Mouse (Mus musculus) liver, embryonic 15.5 days (tissue): Measurements from ENCODE around the gene Ptgis. TPM values are rescaled to one million over a fixed set of nuclear protein-coding genes. Genes with fewer than 3 reads are reported as not detected.

Experiments used
- ATAC-seq: fragments of 200-750 bp; cut with Nextera tagmentation; 2 replicates; pipeline ENCODE4 v1.8.0; 2017; ENCODE audit warnings: moderate number of reproducible peaks, mild to moderate bottlenecking, moderate library complexity; ENCODE audit not compliant: insufficient read depth
- H3K27ac ChIP-seq: fragments of 300-500 bp; sonication (generic); replicated peaks from 2 replicates; pipeline ENCODE4 v1.5.1; 2015; ENCODE audit warnings: mild to moderate bottlenecking, inconsistent platforms
- H3K27me3 ChIP-seq: fragments of 300-500 bp; sonication (generic); 2 replicates; pipeline ENCODE4 v1.6.1; 2015; ENCODE audit warnings: mild to moderate bottlenecking, inconsistent platforms
- H3K36me3 ChIP-seq: fragments of 300-500 bp; sonication (generic); replicated peaks from 2 replicates; pipeline ENCODE4 v1.6.1; 2015; ENCODE audit warnings: moderate library complexity, mild to moderate bottlenecking, inconsistent platforms
- H3K4me1 ChIP-seq: fragments of 300-500 bp; sonication (generic); replicated peaks from 2 replicates; pipeline ENCODE4 v1.6.1; 2015; ENCODE audit warnings: inconsistent platforms
- H3K4me2 ChIP-seq: fragments of 300-500 bp; sonication (generic); 2 replicates; pipeline ENCODE4 v1.6.1; 2015; ENCODE audit warnings: moderate library complexity, mild to moderate bottlenecking, inconsistent platforms
- H3K4me3 ChIP-seq: fragments of 300-500 bp; sonication (generic); replicated peaks from 2 replicates; pipeline ENCODE4 v1.5.1; 2015; ENCODE audit warnings: mild to moderate bottlenecking, inconsistent platforms
- H3K9ac ChIP-seq: fragments of 300-500 bp; sonication (generic); 2 replicates; pipeline ENCODE4 v1.6.1; 2015; ENCODE audit warnings: moderate library complexity, mild to moderate bottlenecking, inconsistent platforms
- H3K9me3 ChIP-seq: fragments of 300-500 bp; sonication (generic); replicated peaks from 2 replicates; pipeline ENCODE4 v1.6.1; 2016; ENCODE audit warnings: inconsistent platforms
- WGBS: fragments of 180-500 bp; shearing (Covaris S2); methylation state at CpG from one replicate; pipeline ENCODE4 v1.1.7; 2015; ENCODE audit warnings: mixed read lengths; ENCODE audit not compliant: insufficient replicate concordance; 5-methylcytosine and 5-hydroxymethylcytosine counted together
- polyA plus RNA-seq: library from polyadenylated mRNA; unstranded; fragments of >200 nt; fragmentation: Nextera tagmentation; extraction: Ambion mirVana; gene quantifications from 2 replicates; pipeline ENCODE4 v1.2.1, GENCODE M21; 2015

Gene Ptgis
- polyA plus RNA-seq, 1 experiment from 2014 or later, result 1.3 TPM

GRCm38 (mm10) chr2:167173051-167173875, 67.1 kb downstream of the Ptgis start:
- no peak overlapping the region for H3K27ac ChIP-seq
- ATAC-seq, result no peak
- 57% methylated on average over 5 of the region's 5 CpGs for WGBS

GRCm38 (mm10) chr2:167167515-167168212, 72.7 kb downstream of the Ptgis start:
- no peak overlapping the region for H3K27ac ChIP-seq
- H3K9ac ChIP-seq, result no peak overlapping the region
- H3K9me3 ChIP-seq, result no peaks in the 10 kb centered on the region
- H3K36me3 ChIP-seq, result no peaks in the 10 kb centered on the region
- ATAC-seq, result no peak
- H3K4me3 ChIP-seq, result no peak overlapping the region
- WGBS, result 15% methylated on average over 11 of the region's 11 CpGs
- no peak overlapping the region for H3K4me2 ChIP-seq
- H3K4me1 ChIP-seq, result no peaks in the 10 kb centered on the region
- no peaks in the 10 kb centered on the region for H3K27me3 ChIP-seq

More at GRCm38 (mm10) chr2:167173051-167173875, 67.1 kb downstream of the Ptgis start:
- H3K27me3 ChIP-seq, result no peaks in the 10 kb centered on the region
- no peaks in the 10 kb centered on the region for H3K36me3 ChIP-seq
- H3K4me3 ChIP-seq, result no peak overlapping the region
- H3K9me3 ChIP-seq, result no peaks in the 10 kb centered on the region
- no peaks in the 10 kb centered on the region for H3K4me1 ChIP-seq
- H3K4me2 ChIP-seq, result no peak overlapping the region
- H3K9ac ChIP-seq, result no peak overlapping the region

GRCm38 (mm10) chr2:167163600-167163999, 76.8 kb downstream of the Ptgis start:
- Histone ChIP-seq H3K4me3 (no peak overlapping the region), H3K9me3 (no peaks in the 10 kb centered on the region), H3K27me3 (no peaks in the 10 kb centered on the region), H3K4me1 (no peaks in the 10 kb centered on the region), H3K36me3 (no peaks in the 10 kb centered on the region), H3K9ac (no peak overlapping the region), H3K4me2 (no peak overlapping the region), H3K27ac (no peak overlapping the region)
- ATAC-seq, result no peak
- 59% methylated on average over 9 of the region's 9 CpGs for WGBS

- no peak overlapping the region for H3K27ac ChIP-seq
- no peak overlapping the region for H3K9ac ChIP-seq
- no peaks in the 10 kb centered on the region for H3K4me1 ChIP-seq
- H3K36me3 ChIP-seq, result no peaks in the 10 kb centered on the region
- no peak for ATAC-seq
- no peaks in the 10 kb centered on the region for H3K27me3 ChIP-seq
- no peaks in the 10 kb centered on the region for H3K9me3 ChIP-seq
- no peak overlapping the region for H3K4me2 ChIP-seq
- no peak overlapping the region for H3K4me3 ChIP-seq
- WGBS, result 71% methylated on average over 10 of the region's 10 CpGs
Observed at GRCm38 (mm10) chr2:167163134-167163533, 77.3 kb downstream of the Ptgis start.

GRCm38 (mm10) chr2:167162516-167163021, 77.8 kb downstream of the Ptgis start:
- no peak for ATAC-seq
- WGBS, result 67% methylated on average over 10 of the region's 10 CpGs
- H3K4me2 ChIP-seq, result no peak overlapping the region
- H3K9me3 ChIP-seq, result no peaks in the 10 kb centered on the region
- no peaks in the 10 kb centered on the region for H3K4me1 ChIP-seq
- H3K9ac ChIP-seq, result no peak overlapping the region
- H3K27me3 ChIP-seq, result no peaks in the 10 kb centered on the region
- no peak overlapping the region for H3K4me3 ChIP-seq
- H3K36me3 ChIP-seq, result no peaks in the 10 kb centered on the region
- H3K27ac ChIP-seq, result no peak overlapping the region

GRCm38 (mm10) chr2:167159721-167160120, 80.7 kb downstream of the Ptgis start:
- Histone ChIP-seq H3K4me3 (no peak overlapping the region), H3K4me1 (no peaks in the 10 kb centered on the region), H3K9me3 (no peaks in the 10 kb centered on the region), H3K9ac (no peak overlapping the region), H3K4me2 (no peak overlapping the region), H3K36me3 (no peaks in the 10 kb centered on the region), H3K27me3 (peaks cover 5% of the 10 kb centered on the region; the same call in 1 of the 2 replicates), H3K27ac (no peak overlapping the region)
- 69% methylated on average over 4 of the region's 4 CpGs for WGBS
- no peak for ATAC-seq

- no peak overlapping the region for H3K27ac ChIP-seq
- no peak overlapping the region for H3K4me2 ChIP-seq
- no peaks in the 10 kb centered on the region for H3K9me3 ChIP-seq
- no peak overlapping the region for H3K9ac ChIP-seq
- H3K27me3 ChIP-seq, result peaks cover 5% of the 10 kb centered on the region; the same call in 1 of the 2 replicates
- WGBS, result 55% methylated on average over 5 of the region's 5 CpGs
- no peak for ATAC-seq
- no peaks in the 10 kb centered on the region for H3K36me3 ChIP-seq
- H3K4me1 ChIP-seq, result no peaks in the 10 kb centered on the region
- no peak overlapping the region for H3K4me3 ChIP-seq
Observed at GRCm38 (mm10) chr2:167158780-167159179, 81.6 kb downstream of the Ptgis start.

GRCm38 (mm10) chr2:167156118-167156715, 84.2 kb downstream of the Ptgis start:
- 49% methylated on average over 9 of the region's 9 CpGs for WGBS
- no peaks in the 10 kb centered on the region for H3K36me3 ChIP-seq
- H3K4me1 ChIP-seq, result no peaks in the 10 kb centered on the region
- no peak overlapping the region for H3K4me2 ChIP-seq
- no peaks in the 10 kb centered on the region for H3K9me3 ChIP-seq
- no peak overlapping the region for H3K9ac ChIP-seq
- no peak overlapping the region for H3K27ac ChIP-seq
- no peak overlapping the region for H3K4me3 ChIP-seq
- no peak for ATAC-seq
- H3K27me3 ChIP-seq, result peaks cover 5% of the 10 kb centered on the region; the same call in 1 of the 2 replicates

GRCm38 (mm10) chr2:167155541-167155973, 84.8 kb downstream of the Ptgis start:
- Histone ChIP-seq H3K9ac (no peak overlapping the region), H3K27ac (no peak overlapping the region), H3K4me2 (no peak overlapping the region), H3K36me3 (no peaks in the 10 kb centered on the region), H3K9me3 (no peaks in the 10 kb centered on the region), H3K4me3 (no peak overlapping the region), H3K27me3 (peaks cover 5% of the 10 kb centered on the region; the same call in 1 of the 2 replicates), H3K4me1 (no peaks in the 10 kb centered on the region)
- WGBS, result 37% methylated on average over 4 of the region's 4 CpGs
- ATAC-seq, result no peak

GRCm38 (mm10) chr2:167150880-167151279, 89.5 kb downstream of the Ptgis start:
- peaks cover 12% of the 10 kb centered on the region for H3K27me3 ChIP-seq
- no peak overlapping the region for H3K4me2 ChIP-seq
- no peaks in the 10 kb centered on the region for H3K9me3 ChIP-seq
- 72% methylated on average over 6 of the region's 6 CpGs for WGBS
- no peak overlapping the region for H3K9ac ChIP-seq
- ATAC-seq, result no peak
- no peak overlapping the region for H3K27ac ChIP-seq
- peaks cover 4% of the 10 kb centered on the region; the same call in 1 of the 2 replicates for H3K4me1 ChIP-seq
- H3K4me3 ChIP-seq, result no peak overlapping the region
- H3K36me3 ChIP-seq, result no peaks in the 10 kb centered on the region

GRCm38 (mm10) chr2:167150135-167150534, 90.3 kb downstream of the Ptgis start:
- ATAC-seq, result no peak

More at GRCm38 (mm10) chr2:167150135-167150534, 90.3 kb downstream of the Ptgis start:
- Histone ChIP-seq H3K9ac (no peak overlapping the region), H3K4me2 (no peak overlapping the region), H3K36me3 (no peaks in the 10 kb centered on the region), H3K27me3 (peaks cover 16% of the 10 kb centered on the region), H3K4me3 (no peak overlapping the region), H3K9me3 (no peaks in the 10 kb centered on the region), H3K27ac (no peak overlapping the region), H3K4me1 (peaks cover 4% of the 10 kb centered on the region; the same call in 1 of the 2 replicates)
- WGBS, result 72% methylated on average over 7 of the region's 7 CpGs
